In the genomic region with DNA sequence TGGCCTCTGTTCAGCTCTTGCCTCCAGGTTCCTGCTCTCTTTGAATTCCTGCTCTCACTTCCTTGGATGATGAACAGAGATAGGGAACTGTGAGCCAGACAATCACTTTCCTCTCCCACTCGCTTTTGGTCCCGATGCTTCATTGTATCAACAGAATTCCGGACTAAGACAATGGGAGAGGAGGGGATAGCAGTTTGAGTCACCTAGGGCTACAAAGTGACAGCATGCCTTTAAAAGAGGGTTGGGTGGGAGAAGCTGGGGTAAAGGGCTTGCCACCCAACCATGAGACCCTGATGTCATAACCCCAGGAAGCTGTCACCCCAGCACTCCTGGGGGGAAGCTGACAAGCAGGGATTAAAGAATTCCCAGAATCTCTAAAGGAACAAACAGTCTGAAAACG, we compare ENCODE assay signal across 15 mouse cellular contexts.
"Had no signal": no experiment of that assay in that cellular context is flagged by ENCODE, and none has a peak within 500 bp of the region (broad histone marks: within the 10 kb centered on the region; RNA-seq: fewer than 3 reads in every experiment).

No protein-coding gene starts in this region.

- H3K9me3 ChIP-seq: limb, embryonic 15.5 days; midbrain, embryonic 10.5 days; neural tube, embryonic 15.5 days had no signal

- H3K4me2 ChIP-seq: limb, embryonic 15.5 days; lung, embryonic 14.5 days; neural tube, embryonic 15.5 days had no signal

- H3K27ac ChIP-seq: kidney, postnatal 0 days; limb, embryonic 15.5 days; liver, embryonic 14.5 days; midbrain, embryonic 10.5 days; neural tube, embryonic 15.5 days had no signal

- H3K36me3 ChIP-seq: limb, embryonic 15.5 days; midbrain, embryonic 10.5 days; neural tube, embryonic 15.5 days had no signal

- H3K27me3 ChIP-seq: limb, embryonic 15.5 days; neural tube, embryonic 15.5 days had no signal

- H3K4me3 ChIP-seq: limb, embryonic 15.5 days; midbrain, embryonic 10.5 days; myocyte; neural tube, embryonic 15.5 days had no signal

- DNase-seq: kidney, adult 9 months; layer of hippocampus, adult 9-11 months; layer of hippocampus, postnatal 36 days; lung, embryonic 14.5 days; lung, postnatal 4 days; midbrain, embryonic 14.5 days; right cerebral cortex, adult 18-20 months; right cerebral cortex, postnatal 25 days; thymus, postnatal 36 days had no signal

- H3K9ac ChIP-seq: limb, embryonic 15.5 days; liver, embryonic 14.5 days; lung, embryonic 14.5 days; neural tube, embryonic 15.5 days had no signal
